Mouse (Mus musculus): ENCODE results near the gene Akr1c21. TPM values are rescaled to one million over a fixed set of nuclear protein-coding genes. Genes with fewer than 3 reads are reported as not detected.
"Not testable (repeated sequence)": the region's sequence is repeated elsewhere in the genome, so short reads cannot be mapped to it uniquely, and the experiment has no call there.

Akr1c21 gene
- not detected for total RNA-seq (2021)

DNA sequence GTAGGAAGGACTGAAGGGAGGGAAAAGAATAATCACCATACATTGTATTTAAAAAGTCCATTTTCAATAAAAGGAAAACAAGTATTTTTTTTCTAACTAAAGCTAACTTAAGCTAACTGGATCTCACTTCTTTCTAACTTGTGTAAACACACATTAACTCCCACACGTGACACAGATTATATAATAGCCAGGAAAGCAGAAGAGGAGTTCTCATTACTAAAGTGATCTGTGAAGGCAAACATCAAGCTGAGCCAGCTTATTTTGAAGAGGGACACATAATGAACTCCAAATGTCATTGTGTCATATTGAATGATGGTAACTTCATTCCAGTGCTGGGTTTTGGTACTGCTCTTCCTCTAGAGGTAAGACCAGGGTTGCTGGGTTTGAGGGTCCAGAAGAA, at the start of gene Akr1c21:
Gene Akr1c21, plus strand, starts transcription at position 205 of the 400 bp plus-strand sequence.
- intact Hi-C loops (cut with DNase I): no loop called here
- no peak for DNase-seq

- no peak for DNase-seq
- intact Hi-C loops (cut with DNase I): no loop called here
Measured at GRCm38 (mm10) chr13:4559143-4559542, 14.7 kb upstream of the Akr1c21 start.

DNA sequence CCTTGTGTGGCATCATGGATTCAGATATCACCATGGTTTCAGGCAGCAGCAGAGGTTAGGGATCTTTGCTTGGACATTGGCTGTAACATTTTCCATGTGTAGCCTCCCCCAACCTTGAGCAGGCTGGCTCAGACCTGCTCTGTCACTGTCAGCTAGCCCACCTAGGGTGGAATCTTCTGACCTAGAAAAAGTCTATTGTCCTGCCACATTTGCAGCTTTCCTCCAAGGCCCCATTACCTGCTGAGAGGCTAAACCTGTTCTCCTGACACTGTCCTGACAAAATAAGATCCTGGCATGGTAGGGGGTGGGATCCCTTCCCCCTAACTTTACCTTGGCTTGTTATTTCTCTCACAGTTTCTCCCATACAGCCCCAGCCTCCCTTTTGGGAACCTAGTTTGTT, 13.4 kb upstream of the Akr1c21 start:
- no peak for DNase-seq
- intact Hi-C loops (cut with DNase I): no loop called here

DNA sequence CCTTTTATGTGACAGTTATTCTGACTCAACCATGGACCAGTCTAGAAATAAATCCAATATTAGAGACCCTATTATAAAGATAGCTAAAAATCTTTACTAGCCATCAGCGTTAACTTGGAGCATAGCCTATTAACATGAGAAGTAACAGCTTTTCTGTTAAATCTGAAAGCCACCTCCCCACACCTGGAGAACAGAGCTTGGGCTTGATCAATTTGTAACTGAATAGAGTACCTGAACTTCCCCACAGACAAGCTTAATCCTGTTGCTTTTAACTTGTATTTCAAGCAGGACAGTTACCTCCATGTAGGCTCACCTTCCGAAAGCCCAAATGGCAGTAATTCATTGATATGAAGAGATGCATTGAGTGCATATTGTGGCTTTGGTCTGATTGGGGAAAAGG, 7.9 kb upstream of the Akr1c21 start:
- no peak for DNase-seq
- intact Hi-C loops (cut with DNase I): no loop called here

DNA sequence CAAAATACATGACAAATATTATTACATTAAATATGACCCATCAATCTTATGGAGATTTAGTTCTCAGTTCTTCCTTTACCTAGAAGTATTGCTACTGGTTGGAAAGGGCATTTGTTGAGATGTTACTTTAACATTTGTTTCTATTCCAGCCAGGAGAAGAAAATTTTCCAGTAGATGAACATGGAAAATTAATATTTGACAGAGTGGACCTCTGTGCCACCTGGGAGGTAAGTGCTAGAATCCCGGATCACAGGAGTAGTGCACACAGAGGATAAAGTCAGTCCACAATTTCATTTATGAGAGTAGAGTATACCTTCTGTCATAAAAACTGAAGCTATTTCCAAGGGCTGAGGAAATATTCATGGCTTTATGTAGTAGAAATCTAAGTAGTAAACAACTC, 3.0 kb downstream of the Akr1c21 start:
- no peak for DNase-seq
- intact Hi-C loops (cut with DNase I): no loop called here

DNA sequence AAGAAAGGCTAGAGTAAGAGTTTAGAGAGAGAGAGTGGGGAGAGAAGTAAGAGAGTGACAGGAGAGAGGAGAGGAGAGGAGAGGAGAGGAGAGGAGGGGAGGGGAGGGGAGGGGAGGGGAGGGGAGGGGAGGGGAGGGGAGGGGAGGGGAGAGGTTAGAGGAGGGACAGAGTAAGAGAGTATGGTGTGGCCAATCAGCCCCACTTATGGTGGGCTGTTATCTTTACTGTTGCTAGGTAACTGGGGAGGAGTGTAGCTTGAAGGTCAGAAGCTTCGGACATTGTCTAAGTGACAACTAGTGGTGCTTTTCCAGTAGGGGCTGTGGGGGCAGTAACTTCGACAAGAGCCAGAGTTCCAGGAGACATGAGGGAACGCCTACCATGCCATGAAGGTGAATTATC, 29.6 kb downstream of the Akr1c21 start:
- intact Hi-C loops (cut with DNase I); DNase-seq: not testable (repeated sequence)

- no peak for DNase-seq
- intact Hi-C loops (cut with DNase I): loop anchor here (5.0 kb wide), 1 partner anchor 475 kb away; no protein-coding TSS in a partner anchor
Measured at GRCm38 (mm10) chr13:4606821-4607220, 32.9 kb downstream of the Akr1c21 start.

DNA sequence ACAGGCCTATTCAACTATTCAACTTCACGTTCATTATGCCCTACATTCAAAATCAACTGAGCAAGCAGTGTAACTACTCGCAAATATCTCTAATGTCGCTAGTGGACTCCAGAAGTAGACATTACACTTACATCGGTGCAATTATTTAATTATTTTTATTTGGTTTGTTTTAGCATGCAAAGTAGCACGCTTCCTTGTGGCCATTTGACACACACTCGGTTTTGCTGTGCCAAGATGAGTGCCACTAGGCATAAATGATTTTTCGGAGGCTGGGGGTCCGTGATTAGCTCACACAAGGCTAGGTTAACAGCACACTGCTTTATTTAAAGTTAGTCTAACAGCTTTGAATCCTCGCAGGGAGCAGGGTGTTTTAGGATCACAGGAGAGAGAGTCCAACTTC, 34.7 kb downstream of the Akr1c21 start:
- no peak for DNase-seq
- intact Hi-C loops (cut with DNase I): loop anchor here (5.0 kb wide), 1 partner anchor 476 kb away; no protein-coding TSS in a partner anchor

GRCm38 (mm10) chr13:4608961-4609409, 35.1 kb downstream of the Akr1c21 start, which contains the start of gene Akr1e1:
TSS of gene Akr1e1 (minus strand) at chr13:4609174.
- intact Hi-C loops (cut with DNase I): loop anchor here (5.0 kb wide), 1 partner anchor 477 kb away; no protein-coding TSS in a partner anchor
- peak; percentile 93 to 94 for DNase-seq

DNA sequence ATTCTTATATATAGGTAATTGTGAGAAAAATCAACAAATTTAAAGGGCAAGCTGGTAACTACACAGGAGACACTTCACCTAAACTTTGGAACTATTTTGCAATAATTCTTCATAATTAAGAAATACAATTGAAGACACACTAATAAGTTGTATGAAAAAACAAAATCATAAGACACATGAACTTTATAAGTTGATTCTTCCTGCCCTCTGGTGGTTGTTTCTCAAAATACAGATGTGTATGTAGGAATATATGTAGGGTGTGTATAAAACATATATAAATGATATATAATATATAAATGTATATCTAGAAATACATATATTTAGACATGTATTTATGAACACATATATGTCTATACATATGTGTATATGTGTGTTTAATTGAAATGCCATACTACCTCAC, 37.0 kb downstream of the Akr1c21 start:
- peak in 1 of 2 experiments; percentile 12 for DNase-seq
- intact Hi-C loops (cut with DNase I): loop anchor here (5.0 kb wide), 2 partner anchors 329 to 424 kb away; no protein-coding TSS in a partner anchor

Other genes with a start within 250 kb of the Akr1c21 start
- not detected for gene Akr1c6, start 139.8 kb upstream of the Akr1c21 start, total RNA-seq (2021)
- gene Akr1c20, start 50.7 kb upstream of the Akr1c21 start, total RNA-seq (2021): not detected
- gene Akr1e1, start 35.1 kb downstream of the Akr1c21 start, total RNA-seq (2021): 10 to 100 TPM; 17.7 to 20.3 TPM

Measured in heart, postnatal 10 days (tissue).